Mouse (Mus musculus) MEL (cell line): ENCODE measurements around the gene Paqr5.

Experiments
- CHD2 ChIP-seq: IDR thresholded peaks from 2 replicates; pipeline ENCODE4 v1.6.1; 2011; ENCODE audit warnings: low read length, improper control_type of control experiment
- CTCF ChIP-seq, 3 experiments: IDR thresholded peaks in 2 of 3; conservative IDR thresholded peaks in 1 of 3; 2 replicates each; pipeline ENCODE4 v1.5.1; 2011 to 2012; ENCODE audit warnings: low read length in 3 of 3, low read depth in 2 of 3, mild to moderate bottlenecking in 2 of 3, improper control_type of control experiment in 1 of 3, inconsistent platforms in 1 of 3, mixed read lengths in 1 of 3, moderate library complexity in 1 of 3; ENCODE audit not compliant: control insufficient read depth in 1 of 3, insufficient read depth in 1 of 3, poor library complexity in 1 of 3, severe bottlenecking in 1 of 3
- MAZ ChIP-seq: IDR thresholded peaks from 2 replicates; pipeline ENCODE4 v1.6.1; 2012; ENCODE audit warnings: low read depth, mild to moderate bottlenecking, inconsistent platforms, low read length, improper control_type of control experiment
- NELFE ChIP-seq: IDR thresholded peaks from 2 replicates; pipeline ENCODE4 v1.6.1; 2011; ENCODE audit warnings: low read depth, low read length, improper control_type of control experiment
- POLR2AphosphoS2 ChIP-seq: IDR thresholded peaks from 2 replicates; pipeline ENCODE4 v1.6.1; 2011; ENCODE audit warnings: low read length, improper control_type of control experiment

- TF ChIP-seq MAZ (no peak), NELFE (no peak), CTCF (IDR thresholded peaks at IDR 0.05 in 2 of 3, conservative IDR thresholded peaks at IDR 0.05 in 1 of 3; ENCODE audit: control insufficient read depth in 1 of 3, insufficient read depth in 1 of 3, low read depth in 2 of 3, low read length in 3 of 3, poor library complexity in 1 of 3, severe bottlenecking in 1 of 3) (no peak), CHD2 (no peak), POLR2AphosphoS2 (no peak)
These were observed 122.5 kb downstream of the Paqr5 start for GRCm38 (mm10) chr9:61904201-61904600.
